Mouse (Mus musculus) kidney, postnatal 10 days (tissue): ENCODE measurements around the gene Cend1.

ENCODE experiments used
- DNase-seq: peaks from one replicate; pipeline ENCODE4 v3.0.0; 2021; ENCODE audit warnings: mixed read lengths

The Cend1 gene

GRCm38 (mm10) chr7:141429310-141429709 lies at the start of gene Cend1:
TSS of gene Cend1 (minus strand) at chr7:141429491.
- peak; percentile 62 for DNase-seq

DNA sequence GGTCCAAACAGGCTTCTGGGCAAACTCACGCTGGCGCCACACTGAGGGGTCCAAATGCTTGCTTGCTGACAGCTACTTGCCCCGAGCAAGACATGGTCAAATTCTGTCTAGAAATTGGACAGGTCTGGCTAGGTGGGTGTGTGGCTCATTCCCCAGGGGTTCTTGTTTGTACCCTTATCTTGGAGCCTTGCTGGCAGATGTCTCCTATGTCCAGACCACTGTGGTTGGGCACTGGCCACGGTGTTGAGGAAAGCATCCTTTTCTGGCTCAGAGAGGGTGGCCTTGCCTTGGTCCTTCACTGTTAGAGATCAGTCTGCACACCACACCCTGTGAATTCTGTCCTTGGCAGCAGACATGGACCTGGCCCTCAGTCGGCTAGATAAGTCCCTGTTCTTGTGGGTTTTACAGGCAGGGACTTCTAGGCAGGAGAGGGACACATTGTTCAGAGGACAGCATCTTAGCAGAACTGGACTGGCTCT lies 49.0 kb upstream of the Cend1 start:
- no peak for DNase-seq

DNA sequence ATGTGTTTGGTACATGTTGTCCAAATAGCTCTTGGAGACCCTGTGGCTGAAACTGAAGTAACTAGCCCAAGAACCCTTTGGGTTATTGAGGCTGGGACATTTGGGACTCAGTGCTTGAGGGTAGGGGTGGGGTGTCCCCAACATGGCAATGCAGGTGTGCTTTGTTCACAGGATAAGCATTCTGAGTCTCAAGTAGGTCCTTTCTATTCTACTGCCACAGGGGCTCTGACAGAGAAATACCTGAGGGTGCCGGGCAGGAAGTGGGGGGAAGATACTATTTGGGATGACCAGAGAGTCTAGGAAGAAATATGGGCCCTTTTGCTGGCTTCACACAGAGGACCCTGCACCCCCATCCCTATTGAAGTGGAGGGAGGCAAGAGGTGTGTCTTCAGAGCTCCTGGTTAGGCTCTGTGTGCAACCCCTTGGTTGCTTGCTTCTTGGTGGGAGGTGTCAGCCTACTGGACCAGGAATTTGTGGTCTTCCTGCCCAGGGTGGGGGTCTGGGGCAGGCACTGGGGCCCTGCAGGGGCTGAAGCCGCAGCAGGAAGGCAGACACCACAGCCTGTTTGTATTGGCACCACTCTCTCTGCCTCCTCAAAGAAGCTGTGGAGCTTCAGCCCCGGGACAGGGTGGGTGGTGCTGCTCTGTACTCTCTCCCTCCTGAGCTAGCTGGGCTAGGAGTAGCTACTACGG lies 48.4 kb upstream of the Cend1 start:
- peak; percentile 61 for DNase-seq

DNA sequence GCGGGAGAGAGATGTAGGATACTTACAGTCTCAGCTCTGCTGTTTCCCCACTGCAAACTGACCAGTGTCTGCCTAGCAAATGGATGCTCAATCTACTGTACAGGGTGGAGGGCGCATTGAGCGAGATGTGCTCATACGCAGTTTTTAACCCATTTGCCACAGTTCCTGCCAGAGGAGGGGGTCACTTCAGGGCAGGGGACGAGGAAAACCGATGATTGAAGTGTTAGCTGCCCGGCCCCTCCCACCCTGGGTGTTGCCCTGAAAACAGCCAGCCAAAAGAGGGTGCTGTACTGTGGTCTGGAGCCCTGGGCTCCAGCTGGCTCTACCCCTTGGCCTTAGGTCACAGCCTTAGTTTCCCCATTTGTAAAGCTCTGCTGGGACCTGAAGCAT lies 47.7 kb upstream of the Cend1 start:
- peak; percentile 68 for DNase-seq

DNA sequence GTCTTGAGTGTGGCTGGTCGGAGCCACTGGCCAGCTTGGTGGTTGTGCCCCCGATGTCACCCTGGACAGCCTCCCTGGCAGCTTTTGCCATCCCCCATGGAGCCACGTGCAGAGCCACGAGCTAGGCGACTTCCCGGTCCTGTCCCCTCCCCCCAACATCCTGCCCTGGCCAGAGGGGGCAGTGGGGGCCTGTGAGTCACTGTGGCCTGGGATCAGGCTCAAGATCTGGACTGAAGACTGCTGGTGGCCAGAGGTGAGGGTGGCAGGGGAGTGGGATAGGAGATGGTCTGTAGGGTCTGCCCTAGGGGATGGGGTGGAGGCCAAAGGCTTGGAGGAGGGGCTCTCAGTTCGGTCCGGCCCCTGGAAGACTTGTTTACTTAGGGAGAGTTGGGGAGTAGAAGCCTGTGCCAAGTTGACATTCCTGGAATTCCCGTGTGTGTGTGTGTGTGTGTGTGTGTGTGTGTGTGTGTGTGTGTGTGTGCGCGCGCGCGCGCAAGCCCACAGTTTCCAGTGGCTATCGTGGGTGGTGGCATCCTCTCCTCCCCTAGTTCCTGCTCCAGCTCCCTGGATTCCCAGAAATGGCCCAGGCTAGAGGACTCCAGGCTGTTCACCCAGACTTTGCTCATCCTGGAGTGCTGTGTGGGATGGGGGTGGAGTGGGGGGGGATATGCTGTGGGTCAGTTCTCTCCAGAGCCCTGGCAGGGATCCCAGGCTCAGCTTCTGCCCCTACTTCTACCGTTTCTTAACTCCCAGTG lies 47.1 kb upstream of the Cend1 start:
- peak; percentile 94 for DNase-seq

DNA sequence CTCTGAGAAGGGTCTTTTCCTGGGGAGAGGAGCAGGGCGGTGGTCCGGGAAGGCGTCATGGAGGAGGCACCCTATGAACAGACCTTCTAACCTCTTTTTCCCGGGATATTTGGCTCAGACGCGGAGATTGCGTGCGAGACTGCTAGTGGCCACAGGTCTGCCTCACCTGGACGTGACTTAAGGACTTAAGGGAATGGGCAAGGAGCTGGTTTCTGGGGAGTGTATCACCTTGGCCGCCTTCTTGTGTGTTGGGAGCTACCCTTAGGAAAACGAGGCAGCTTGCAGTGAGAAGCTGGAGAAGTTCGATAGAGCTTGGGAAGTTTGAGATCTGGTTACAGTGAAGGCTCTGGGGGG lies 46.5 kb upstream of the Cend1 start:
- DNase-seq = peak; percentile 56

- peak; percentile 91 for DNase-seq
These were observed 45.9 kb upstream of the Cend1 start, which contains the start of the genes Polr2l and Tspan4 for GRCm38 (mm10) chr7:141475011-141475804. TSS of gene Polr2l (minus strand) at chr7:141475132. TSS of gene Tspan4 (plus strand) at chr7:141475240.

- DNase-seq = no peak
These were observed 44.9 kb upstream of the Cend1 start for GRCm38 (mm10) chr7:141474160-141474559.

- DNase-seq = no peak
These were observed 43.5 kb upstream of the Cend1 start for GRCm38 (mm10) chr7:141472763-141473162.

- no peak for DNase-seq
These were observed 42.9 kb upstream of the Cend1 start for GRCm38 (mm10) chr7:141472226-141472625.

GRCm38 (mm10) chr7:141471236-141471635 lies 41.9 kb upstream of the Cend1 start:
- DNase-seq = no peak

- DNase-seq = no peak
These were observed 41.3 kb upstream of the Cend1 start for GRCm38 (mm10) chr7:141470637-141470944.

GRCm38 (mm10) chr7:141469901-141470636 lies 40.8 kb upstream of the Cend1 start:
- DNase-seq = peak; percentile 28

DNA sequence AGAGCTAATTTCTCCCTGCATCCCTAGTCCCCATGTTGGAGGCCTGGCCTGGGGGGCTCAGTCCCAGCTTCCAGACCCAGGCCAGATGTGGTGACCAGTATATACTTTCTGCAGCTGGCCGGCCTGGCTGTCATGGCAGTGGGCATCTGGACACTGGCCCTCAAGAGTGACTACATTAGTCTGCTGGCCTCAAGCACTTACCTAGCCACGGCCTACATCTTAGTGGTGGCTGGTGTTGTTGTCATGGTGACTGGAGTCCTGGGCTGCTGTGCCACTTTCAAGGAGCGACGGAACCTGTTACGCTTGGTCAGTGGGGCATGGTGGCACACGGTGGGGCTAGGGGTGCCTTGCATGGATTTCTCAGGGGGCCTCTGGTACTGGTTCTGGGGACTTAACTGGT lies 40.1 kb upstream of the Cend1 start:
- DNase-seq = peak; percentile 31

GRCm38 (mm10) chr7:141468522-141469211 lies 39.4 kb upstream of the Cend1 start:
- DNase-seq = peak; percentile 82

DNA sequence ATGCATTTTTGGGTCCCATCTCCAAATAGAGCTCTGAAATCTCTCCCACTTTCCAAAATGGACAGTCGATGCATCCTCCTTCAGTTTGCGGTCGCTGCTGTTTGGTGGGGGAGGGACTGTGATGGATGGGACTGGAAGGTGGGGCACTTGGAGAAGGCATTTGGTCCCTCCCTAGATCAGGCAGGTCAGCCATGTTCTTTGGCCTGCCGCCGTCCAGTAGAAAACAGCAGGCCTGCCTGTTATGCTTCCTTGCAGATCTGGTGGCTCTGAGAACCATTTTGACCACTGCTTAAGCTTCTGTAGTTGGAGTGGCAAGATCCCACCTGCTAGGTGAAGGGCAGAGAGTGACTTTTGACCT lies 38.9 kb upstream of the Cend1 start:
- peak; percentile 62 for DNase-seq

DNA sequence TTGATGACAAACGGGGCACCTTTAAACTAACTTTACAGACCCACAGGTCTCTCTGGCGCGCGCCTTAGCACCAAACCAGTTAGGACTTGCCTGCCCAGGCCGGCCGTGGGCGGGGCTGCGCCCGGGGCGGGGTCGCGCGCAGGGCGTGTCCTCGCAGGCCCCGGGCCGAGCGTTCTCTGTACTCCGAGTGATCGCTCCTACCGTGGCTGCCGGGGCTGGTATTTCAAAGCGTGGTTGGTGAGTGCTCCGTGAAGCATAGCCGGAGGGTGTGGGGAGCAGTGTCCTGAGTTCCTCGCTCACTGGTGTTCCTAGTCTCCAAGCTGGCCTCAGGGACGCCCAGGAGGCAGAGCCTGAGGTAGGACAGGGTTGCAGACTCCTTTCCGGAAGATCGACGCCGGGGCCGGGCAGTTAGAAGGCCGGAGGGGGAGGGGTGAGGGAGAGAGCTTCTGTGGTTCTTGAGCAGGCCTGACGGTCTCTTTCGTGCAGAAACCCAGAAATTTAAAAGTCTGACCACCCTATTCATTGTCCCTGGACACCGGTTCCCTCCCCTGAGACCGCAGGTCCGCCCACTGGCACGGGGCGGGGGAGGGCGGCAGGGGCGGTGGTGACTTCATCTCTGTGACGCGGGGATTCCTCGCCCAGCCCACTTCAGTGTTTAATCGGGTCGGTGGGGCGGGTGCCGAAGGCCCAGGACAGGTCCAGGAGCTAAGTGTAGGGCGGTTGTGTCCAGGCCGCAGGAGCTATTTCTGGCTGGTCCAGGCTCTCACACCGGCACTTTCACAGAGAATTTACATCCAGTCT lies 38.1 kb upstream of the Cend1 start, which contains the start of gene Cd151:
Cd151 (plus strand) TSS at position 163 of the 801 bp plus-strand sequence.
- DNase-seq = peak; percentile 96

DNA sequence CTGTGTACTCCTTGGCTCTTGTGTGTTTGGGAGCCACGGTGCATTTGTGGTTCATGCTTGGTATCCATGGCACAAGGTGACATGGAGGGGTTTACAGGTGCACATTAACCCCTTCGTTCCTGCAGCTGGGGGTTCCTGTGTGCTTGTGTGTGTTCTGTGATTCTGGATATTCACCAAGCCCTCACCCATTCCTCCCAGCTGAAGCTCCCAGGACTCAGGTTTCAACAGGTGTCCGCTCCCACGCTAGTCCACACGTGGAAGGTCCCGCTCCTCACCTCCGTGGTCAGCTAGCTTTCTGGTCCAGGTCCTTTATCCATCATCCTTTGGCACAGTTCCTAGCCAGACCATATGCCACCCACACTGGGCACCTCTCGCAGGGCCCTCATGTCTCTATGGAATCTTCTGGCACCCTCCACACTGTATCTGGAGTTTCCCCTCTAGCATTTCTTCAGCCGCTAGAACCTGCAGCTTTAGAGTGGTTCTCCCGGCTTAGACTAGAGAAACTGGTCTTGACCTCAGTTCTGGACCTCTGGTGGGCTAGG lies 37.4 kb upstream of the Cend1 start:
- no peak for DNase-seq

DNA sequence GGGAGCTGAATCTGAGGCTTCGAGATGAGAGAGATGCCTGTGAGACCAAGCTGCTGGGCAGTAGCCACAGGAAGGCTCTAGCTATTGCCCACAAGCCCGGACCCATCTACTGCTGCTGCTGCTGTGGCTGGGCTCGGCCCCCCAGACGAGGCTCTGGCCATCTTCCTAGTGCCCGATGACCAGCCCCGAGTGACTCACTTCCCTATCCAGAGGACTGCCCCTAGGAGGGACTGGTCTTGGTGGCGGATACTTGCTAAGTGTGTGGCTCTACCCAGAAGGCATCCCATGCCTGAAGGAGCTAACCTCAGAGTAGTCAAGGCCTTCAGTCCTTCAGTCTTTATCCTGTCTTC lies 36.7 kb upstream of the Cend1 start:
- DNase-seq = peak; percentile 46

DNA sequence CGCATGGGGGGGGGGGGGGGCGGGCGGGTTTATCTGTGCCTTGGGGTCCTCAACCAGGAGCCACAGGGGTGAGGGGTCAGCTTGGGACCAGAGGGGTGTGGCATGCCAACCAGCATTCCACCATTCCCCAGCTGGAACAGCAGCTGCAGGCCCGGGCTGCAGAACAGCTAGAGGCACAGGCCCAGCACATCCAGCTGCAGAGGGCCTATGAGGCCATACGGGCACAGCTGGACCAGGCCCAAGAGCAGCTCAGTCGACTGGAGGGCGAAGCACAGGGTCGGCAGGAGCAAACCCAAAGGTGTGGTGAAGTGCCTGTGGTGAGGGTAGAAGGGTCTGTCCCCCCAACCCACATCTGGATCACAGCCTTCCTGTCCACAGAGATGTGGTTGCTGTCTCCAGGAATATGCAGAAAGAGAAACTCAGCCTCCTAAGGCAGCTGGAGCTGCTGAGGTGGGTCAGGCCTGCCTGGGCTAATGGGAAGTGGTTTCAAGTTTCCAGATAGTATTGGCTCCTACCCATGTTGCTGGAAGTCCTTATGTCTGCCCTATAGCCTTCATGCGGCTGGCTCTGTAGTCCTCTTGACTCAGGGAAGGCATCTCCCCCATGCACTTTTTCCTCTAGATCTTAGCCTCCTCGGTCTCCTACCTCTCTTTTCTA lies 36.2 kb upstream of the Cend1 start:
- DNase-seq = no peak
